Mouse (Mus musculus) adrenal gland, postnatal 14 days (tissue): Measurements from ENCODE around the gene Ptx3. TPM values are rescaled to one million over a fixed set of nuclear protein-coding genes. Genes with fewer than 3 reads are reported as not detected.

Source experiments
- DNase-seq: peaks from one replicate; pipeline ENCODE4 v3.0.0; 2021; ENCODE audit warnings: mixed read lengths
- long read RNA-seq, 2 experiments: library from polyadenylated mRNA; stranded (forward); transcript quantifications; one replicate each; pipeline ENCODE4 v2.0.0; 2021
- total RNA-seq: library from RNA; stranded (reverse); gene quantifications from 2 replicates; pipeline ENCODE4 v1.2.3, GENCODE M21; 2021

Ptx3 gene
- 0.44 and 0.45 TPM in 2 replicates for total RNA-seq
- long read RNA-seq, experiment 1: 0 reads
- long read RNA-seq, experiment 2: 0 reads

DNA sequence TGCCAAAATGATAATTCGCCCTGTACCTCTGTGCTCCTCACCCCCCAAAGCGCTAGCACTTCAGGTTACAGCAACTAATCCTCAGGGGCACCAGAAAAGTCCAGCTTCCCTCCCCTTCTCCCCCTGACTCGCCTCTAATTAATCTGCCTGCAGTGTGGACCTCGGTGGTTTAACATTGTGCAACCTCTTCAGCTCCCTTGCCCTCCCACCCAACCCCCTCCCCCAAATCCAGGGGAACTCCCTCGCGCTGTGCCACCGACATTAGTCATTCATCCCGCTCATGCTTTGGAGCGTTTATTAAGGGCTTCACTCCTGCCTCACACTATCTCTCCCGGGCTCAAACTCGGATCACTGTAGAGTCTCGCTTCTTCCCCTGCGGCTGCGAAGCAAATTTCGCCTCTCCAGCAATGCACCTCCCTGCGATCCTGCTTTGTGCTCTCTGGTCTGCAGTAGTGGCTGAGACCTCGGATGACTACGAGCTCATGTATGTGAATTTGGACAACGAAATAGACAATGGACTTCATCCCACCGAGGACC is at the start of gene Ptx3:
Ptx3 (plus strand) TSS at position 256 of the 537 bp plus-strand sequence.
- DNase-seq: no peak

GRCm38 (mm10) chr3:66172907-66173306 is 46.8 kb upstream of the Ptx3 start:
- no peak for DNase-seq

- peak; percentile 15 for DNase-seq
Observed at GRCm38 (mm10) chr3:66179647-66180046, 40.1 kb upstream of the Ptx3 start.

- no peak for DNase-seq
Observed at GRCm38 (mm10) chr3:66193910-66194562, 25.7 kb upstream of the Ptx3 start.

DNA sequence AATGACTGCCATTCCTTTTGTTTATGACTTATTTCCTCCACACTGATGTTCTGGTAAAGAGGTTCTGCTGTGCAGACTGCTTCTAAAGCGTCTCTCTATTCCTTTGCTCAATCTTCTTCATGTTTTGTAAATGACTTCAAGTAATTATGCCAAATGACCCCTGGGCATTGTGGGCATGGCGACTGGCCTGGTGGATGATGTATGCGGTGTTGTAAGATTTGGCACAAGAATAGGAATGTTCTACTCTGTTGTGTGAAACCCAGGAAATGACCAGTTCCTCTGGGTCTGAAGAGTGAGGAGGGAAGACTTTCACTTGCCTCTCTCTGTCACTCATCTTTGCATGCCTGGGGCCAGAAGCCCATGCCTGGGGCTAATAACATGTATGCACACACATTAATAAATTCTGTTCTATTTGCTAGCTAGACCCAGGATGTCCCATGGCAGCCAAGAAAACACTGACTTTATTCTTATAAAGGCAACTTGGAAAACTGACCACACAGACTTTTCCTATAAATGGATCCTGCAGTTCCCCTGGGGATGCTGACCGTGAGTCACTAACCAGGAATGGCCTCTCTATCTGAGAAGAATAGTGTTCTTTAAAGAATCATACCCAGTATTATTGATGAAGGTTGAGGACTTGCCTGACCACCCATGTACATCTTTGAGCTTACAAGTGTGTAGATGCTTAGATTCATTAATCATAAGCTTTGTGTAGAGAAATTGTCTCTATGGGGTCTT is 10.7 kb upstream of the Ptx3 start:
- DNase-seq: peak; percentile 44

DNA sequence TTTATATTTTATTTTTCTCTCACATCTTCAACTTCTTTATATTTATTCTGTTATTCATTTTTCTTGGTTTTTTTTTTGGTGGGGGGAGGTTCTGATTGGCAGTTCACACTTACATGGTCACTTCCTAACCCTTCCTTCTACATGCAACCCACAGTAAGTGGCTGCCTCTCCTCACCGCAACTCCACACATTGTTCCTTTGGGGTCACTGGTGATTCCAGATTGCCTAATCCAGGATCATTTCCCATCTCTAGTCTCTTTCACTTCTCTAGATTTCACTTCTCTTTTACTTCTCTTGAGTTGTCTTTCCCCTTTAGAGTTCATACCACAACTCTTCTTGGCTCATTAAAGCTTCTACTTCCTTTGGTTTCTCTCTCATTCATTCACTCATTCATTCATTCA is 6.2 kb upstream of the Ptx3 start:
- no peak for DNase-seq

DNA sequence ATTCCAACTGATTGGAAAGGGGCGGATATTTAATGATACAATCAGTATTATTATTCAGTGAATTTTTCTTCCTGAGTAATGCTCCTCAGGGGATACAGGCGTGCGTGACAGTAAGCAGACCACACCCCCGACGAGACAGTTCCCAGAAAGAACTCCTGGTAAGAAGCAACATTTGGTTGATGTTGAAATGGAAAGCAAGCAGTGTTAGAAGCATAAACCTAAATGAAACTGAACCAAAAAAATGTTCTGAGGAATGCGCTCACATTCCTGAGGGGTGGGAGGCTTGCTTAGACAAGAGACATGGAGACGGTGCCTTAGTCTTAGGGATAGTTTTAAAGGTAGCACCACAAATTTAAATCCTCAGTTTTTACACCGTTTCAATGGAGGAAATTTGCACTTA is 4.0 kb upstream of the Ptx3 start:
- DNase-seq: no peak

GRCm38 (mm10) chr3:66220554-66221242 is 988 bp downstream of the Ptx3 start:
- peak; percentile 63 for DNase-seq

GRCm38 (mm10) chr3:66221243-66221611 is 1.5 kb downstream of the Ptx3 start:
- DNase-seq: peak; percentile 11

DNA sequence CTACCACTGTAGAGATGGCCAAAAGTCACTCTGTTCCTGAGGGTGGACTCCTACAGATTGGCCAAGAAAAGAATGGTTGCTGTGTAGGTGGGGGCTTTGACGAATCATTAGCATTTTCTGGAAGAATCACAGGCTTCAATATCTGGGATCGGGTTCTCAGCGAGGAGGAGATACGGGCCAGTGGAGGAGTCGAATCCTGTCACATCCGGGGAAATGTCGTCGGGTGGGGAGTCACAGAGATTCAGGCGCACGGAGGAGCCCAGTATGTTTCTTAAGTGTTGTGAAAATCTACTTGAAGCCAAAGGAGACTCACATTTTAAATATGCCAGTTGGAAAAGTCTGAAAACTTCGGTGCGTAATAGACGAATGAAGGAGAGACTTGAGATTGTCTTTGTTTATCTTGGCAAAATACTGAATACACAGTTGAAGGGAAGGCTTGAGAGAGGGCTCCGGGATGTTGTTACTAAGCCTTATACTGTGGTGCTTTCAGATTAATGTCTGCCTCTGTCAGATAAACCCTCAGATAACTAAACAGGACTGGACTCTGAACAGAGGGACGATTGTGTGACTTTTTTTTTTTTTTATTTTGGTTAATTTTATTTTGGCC is 5.3 kb downstream of the Ptx3 start:
- DNase-seq: no peak

- DNase-seq: peak; percentile 23
Observed at GRCm38 (mm10) chr3:66236234-66236871, 16.6 kb downstream of the Ptx3 start.

- peak; percentile 9 for DNase-seq
Observed at GRCm38 (mm10) chr3:66240476-66240875, 20.8 kb downstream of the Ptx3 start.

DNA sequence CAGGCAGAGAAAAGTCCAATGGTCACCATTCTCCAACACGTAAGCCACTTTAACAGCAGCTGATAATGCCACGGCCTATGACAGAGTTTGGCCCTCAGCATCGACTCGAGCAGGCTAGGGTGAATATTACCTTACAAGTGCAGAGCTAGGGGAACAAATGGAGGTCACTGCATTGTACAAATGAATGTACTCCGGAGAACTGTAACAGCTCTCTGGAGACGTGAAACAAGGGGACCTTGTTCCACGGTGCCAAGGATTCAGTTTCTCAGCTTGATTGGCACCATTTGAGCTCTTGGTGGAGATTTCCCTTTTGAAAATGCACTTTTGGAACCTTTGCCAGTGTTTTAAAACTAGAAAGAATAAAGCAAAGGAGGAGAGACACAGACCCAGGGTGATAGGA is 32.1 kb downstream of the Ptx3 start:
- DNase-seq: no peak

DNA sequence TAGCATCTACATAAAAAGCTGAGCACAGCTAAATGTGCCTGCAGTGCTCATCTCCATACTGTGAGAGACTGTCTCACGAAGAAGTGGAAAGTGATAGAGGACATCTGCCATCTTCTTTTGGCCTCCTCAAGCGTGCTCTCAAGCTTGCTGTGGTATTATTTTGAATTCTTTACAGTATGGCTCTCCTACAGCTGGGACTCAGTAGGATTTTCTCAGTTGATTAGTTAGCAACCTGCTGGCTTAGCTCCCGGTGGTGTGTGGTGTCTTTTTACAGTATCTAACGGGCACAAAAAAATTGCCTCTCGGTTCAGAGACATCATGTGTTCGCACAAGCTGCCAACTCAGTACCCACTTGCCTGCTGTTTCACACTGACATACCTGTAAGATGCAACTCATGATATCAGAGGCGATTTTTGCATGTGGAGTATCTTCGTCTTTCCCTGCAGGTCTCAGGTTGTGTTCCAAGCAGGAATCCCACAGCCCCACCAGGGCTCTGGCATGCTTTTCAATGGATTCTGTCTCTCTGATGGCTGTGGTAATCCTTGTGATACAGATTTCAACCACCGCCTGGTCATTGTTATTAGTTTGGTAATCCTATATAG is 34.9 kb downstream of the Ptx3 start:
- no peak for DNase-seq

- peak; percentile 53 for DNase-seq
Observed at GRCm38 (mm10) chr3:66262319-66262718, 42.6 kb downstream of the Ptx3 start.

DNA sequence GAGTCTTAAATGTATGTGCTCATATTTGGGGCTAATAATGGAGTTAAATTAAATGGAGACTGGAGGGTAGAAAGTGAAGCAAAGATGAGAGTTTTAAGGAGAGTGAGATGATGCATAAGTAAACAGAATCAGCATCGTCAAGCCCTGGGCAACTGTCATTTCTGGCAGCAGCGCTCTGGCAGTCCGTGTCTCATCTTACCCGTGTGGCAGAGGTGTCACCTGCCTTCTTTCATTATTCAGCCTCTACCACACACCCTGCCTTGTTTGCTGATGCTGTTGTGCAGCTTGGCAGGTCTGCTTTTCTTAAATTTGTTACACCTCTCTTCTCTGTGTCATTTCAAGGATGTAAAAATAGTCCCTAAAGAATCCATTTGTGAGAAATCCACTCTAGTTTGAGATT is 43.6 kb downstream of the Ptx3 start:
- no peak for DNase-seq

Other genes starting within 250 kb of the Ptx3 start
- not detected in 2 replicates for gene Veph1, start 76.9 kb downstream of the Ptx3 start, total RNA-seq